Mouse (Mus musculus): ENCODE measurements around the gene Scarb1.
"Not testable (repeated sequence)": the region's sequence is repeated elsewhere in the genome, so short reads cannot be mapped to it uniquely, and the experiment has no call there.

The Scarb1 gene

DNA sequence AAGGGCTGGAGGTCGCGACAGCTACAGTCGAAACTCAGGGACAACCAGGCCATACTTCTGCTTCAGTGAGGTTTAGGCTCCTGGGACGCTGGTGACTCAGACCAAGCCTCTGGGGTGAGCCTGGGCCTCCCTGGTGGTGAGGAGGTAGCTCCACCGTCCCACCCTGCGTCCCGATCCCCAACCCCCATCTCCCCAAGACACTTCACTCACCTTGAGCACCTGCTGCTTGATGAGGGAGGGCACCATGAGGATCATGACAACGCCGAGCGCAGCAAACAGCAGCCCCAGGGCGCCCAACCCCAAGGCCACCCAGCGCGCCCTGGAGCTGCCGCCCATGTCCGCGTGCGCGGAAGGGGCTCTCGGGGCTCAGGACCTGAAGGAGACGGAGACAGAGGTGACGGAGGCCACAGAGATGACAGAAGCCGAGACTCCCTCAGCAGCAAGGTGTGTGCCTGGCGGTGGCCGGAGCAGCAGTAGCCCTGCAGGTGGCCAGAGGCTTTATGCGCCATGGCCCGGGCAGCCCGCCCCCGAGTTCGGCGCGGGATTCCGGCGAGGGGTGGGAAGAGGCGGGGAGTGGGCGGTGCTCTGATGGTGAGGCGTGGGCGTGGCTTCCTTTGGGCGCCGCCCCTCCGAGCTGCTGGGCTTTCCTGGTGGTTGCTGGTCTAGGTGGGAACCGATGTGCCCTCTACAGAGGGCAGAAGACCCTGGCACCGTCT is at the start of gene Scarb1:
Scarb1 (minus strand) TSS at position 548 of the 716 bp plus-strand sequence.
- peak; percentile 82 for DNase-seq (ENCODE audit: low read depth, low spot score)

DNA sequence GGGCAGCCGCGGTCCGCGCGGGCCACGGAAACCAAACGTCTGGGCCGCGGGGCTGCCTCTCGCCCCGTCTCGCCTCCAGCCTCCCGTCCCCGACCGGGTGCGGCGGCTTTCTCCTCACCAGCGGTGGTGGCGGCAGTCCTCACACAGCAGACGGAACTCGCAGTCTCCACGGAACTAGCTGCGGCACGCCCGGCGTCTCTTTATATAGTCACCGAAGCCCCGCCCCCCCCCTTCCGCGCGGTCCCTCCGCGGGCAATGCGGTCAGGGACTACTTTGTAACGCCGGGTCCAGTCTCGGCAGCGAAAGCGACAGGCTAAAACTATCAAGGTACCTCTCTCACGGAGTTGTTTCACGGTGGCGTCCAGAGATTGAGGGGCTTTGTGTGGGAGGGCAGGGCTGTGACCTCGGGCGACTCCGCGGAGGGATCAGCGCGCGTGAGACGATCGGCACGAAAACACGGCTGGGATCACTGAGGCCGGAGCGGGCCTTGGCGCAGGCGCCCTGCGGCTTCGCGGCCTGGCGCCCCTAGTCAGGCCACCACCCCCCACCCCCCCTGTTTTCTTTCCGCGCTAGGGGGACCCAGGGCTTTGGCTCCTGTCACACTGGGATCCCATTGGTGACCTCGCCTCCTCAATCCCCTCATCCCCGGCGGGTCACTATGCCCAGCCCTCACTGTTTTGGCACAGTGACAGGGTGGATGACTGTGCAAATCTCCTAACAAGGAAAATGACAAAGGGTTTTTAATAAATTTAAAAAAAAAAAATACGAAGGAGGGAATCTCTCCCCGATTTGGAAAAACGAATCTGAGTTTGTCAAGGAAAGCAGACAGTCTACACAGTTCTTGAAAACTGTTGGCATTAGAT is 48.9 kb upstream of the Scarb1 start, which contains the start of gene Ubc:
Ubc (minus strand) TSS at position 624 of the 863 bp plus-strand sequence.
- DNase-seq (ENCODE audit: low read depth, low spot score), result peak; percentile 94

DNA sequence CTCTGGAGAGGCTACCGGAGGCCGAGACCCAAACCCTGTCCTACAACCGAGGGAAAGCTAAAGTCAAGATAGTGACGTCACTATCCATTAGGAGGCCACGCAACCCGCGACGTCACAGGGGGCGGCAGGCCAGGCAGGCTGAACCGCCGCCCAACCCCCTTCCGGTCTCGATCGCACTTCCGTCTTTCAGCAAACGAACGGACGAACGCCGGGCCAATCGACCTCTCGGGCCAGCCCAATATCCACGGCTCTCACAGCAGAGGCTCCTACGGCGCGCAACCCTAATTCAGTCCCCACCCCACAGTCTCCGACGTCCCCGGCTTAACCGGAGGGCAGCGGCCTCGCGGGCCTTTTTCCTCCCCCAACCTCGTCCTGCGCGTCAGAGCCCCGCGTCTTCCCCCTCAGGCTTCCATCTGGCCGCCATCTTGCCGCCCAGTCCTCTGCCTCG is 48.3 kb upstream of the Scarb1 start, which contains the start of gene Gm10382:
Gm10382 (plus strand) TSS at position 192 of the 448 bp plus-strand sequence.
- DNase-seq (ENCODE audit: low read depth, low spot score), result peak; percentile 94

DNA sequence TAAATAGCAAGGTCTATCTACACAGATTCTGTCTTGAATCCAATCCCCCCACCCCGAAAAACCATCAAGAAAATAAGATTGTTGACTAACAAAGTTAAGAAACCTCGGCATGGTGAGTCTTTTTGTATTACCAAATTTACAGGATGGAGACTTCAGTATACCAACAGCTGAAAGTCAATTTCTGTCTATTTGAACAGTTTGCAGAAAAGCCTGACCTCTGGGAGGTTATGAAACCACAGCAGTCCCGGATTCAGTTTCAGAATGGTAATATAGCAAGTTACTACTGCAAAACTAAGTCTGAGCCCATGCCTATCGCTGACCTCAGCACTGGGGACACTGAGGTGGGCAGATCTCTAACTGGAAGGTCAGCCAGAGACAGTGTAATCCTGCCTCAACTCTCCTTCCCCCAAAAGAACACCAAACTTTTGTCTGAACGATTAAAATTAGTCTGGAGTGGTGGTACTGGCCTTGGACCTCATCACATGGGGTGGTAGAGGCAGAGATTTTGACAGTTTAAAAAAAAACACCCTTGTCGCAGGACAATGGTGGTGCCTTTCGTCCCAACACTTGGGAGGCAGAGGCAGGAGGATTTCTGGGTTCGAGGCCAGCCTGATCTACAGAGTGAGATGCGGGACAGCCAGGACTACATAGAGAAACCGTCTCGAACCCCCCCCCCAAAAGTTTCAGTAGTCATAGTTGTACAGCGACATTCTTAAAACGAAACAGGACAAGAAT is 47.6 kb upstream of the Scarb1 start:
- DNase-seq (ENCODE audit: low read depth, low spot score), result no peak

DNA sequence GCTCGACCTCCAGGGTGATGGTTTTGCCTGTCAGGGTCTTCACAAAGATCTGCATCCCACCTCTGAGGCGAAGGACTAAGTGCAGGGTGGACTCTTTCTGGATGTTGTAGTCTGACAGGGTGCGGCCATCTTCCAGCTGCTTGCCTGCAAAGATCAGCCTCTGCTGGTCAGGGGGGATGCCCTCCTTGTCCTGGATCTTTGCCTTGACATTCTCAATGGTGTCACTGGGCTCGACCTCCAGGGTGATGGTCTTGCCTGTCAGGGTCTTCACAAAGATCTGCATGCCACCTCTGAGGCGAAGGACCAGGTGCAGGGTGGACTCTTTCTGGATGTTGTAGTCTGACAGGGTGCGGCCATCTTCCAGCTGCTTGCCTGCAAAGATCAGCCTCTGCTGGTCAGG is 46.4 kb upstream of the Scarb1 start:
- DNase-seq (ENCODE audit: low read depth, low spot score), result not testable (repeated sequence)

DNA sequence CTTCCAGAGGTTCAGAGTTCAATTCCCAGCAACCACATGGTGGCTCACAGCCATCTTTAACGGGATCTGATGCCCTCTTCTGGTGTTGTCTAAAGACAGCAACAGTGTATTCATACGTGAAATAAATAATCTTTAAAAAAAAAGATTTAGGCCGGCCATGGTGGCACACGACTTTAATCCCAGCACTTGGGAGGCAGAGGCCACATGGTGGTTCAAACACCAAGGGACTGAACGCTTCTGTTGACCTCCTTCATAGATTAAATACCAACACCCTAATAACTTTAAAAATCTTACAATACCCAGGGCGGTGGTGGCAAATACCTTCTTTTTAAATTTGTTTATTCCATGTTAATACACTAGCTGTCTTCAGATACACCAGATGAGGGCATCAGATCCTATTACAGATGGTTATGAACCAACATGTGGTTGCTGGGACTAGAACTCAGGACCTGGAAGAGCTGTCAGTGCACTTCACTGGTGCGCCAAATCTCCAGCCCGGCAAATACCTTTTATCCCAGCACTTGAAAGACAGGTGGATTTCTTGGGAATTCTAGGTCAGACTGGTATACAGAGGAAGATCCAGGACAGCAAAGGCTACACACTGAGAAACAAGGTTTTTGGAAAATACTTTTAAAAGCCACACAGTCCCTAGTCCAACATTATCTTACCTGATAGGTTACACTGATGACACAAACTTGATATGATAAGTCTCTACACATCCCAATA is 44.5 kb upstream of the Scarb1 start:
- DNase-seq (ENCODE audit: low read depth, low spot score), result peak; percentile 46

DNA sequence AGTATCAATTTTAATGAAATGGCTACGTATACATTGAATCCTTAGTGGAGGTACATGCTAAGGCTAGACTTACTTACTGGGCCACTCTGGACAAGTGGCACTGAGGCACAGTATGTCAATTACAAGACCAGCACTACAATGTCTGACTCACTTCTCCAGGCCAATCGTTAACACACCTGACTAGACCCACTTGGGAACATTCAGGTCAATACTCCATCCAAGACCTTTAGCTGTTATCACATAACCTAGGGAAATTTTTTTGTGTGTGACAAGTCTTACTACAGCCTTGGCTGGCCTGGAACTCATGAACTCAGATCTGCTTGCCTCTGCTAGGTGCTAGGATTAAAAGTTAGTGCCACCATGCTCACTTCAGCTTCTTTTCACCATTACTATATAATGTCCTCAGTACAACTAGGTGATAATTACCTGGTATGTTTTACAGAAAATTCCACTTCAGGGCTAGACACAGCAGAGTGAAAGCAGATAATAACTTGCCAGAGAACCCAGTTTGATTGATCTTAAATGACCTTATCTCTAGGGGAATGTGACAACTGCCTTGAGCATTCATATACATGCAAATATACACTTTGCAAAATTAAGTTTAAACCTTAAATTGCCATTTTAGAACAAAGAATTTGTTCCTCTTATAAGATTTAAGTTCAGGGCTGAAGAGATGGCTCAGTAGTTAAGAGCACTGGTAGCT is 43.8 kb upstream of the Scarb1 start:
- DNase-seq (ENCODE audit: low read depth, low spot score), result peak; percentile 48

DNA sequence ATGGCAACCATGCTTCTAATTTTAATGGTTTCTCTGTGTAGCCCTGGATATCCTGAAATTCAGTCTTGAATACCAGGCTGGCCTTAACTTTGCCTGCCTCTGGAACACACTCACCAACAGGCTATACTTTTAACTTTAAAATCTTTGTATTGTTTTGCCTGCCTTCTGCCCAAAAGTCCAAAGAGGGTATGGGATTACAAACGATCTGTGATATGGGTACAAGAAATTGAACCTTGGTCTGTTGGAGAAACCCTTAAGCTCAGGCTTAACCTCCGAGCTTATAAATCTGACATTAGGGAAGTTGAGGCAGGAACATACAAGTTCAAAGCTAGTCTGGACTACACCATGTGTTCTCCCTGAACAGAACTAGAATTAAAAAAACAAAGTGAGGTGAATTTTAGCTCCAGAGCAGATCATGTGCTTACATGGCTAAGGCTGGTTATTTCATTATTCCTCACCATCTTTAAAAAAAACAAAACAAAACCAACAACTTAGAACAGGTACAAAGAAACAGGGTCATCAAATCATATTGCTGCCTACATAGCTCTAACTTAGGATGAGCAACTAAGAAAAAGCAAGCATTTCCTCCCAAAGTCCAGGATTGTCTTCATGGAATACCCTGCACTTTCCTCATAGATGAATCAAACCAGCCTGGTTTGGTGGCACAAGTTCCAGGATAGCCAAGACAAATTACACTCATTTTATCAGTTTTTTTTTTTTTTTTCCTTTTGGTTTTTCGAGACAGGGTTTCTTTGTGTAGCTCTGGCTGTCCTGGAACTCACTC is 42.9 kb upstream of the Scarb1 start:
- DNase-seq (ENCODE audit: low read depth, low spot score), result peak; percentile 26

DNA sequence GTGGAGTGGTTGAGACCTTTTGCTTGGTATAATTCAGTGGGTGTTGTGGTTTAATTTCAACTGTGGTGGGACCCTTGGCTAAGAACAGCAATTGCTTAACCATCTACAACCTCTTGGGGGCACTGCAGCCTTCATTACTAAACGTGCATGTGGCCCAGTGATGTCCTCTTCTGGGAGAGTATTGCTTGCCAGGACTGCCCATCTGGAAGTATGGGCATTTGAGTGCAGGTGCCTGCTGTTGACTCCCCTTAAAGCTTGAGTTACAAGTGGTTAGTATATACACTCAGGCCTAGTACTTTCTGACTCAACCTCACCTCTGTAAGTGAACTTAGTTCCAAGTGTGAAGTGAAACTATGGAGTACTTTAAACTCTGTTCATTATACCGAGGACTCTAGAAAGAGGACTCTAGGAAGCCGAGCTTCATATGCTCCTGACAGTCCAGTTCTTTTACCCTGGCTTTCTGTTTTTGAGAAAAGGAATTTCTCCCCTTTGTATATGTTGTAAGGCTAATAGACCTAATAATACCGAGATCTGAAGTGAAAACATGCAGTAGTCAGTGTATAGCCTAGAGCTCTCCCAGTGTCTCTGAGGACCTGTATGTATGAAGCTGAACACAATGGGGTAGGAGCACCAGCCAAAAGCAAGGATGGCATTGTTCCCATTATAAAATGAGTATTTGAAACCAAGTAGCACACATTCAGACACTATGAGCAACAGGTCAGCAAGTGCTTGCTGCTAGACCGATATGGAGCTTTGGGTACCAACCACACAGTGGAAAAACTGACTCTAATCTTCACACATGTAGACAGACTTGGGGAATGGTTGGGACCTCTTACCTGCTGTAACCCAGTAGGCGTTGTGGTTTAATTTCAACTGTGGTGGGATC is 42.0 kb upstream of the Scarb1 start:
- peak; percentile 71 for DNase-seq (ENCODE audit: low read depth, low spot score)

DNA sequence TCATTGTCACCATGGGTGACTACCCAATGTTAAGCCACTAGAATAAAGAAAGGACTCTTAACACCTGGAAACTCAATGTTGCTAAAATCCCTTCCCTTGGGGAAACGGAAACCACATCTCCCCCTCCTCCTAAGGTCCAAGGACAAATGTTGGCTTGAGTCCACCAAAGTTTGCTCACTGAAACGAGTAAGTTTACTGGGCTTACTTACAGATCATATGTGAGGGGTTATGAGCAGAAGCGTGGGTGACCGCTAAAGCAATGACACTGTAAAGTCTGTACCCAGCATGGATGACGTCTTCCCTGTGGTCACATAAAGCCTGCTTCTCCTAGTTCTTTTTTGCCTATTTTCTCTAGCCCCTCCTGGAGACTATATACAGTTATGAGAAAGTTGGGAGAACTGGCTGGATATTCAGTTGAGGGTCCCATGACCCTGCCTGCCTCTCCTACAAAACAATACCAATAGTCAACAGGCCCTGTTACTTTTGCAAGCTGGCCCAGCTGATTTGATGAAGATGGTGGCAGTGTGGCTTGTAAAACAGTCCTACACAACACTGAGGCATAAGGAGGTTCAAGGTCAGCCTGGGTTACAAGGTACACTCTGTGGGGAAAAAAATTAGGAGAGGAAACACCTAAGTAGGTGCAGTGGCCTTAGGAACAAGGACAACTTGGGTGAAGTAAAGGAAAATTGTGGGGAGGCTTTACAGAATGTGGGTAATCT is 41.2 kb upstream of the Scarb1 start:
- DNase-seq (ENCODE audit: low read depth, low spot score), result no peak

DNA sequence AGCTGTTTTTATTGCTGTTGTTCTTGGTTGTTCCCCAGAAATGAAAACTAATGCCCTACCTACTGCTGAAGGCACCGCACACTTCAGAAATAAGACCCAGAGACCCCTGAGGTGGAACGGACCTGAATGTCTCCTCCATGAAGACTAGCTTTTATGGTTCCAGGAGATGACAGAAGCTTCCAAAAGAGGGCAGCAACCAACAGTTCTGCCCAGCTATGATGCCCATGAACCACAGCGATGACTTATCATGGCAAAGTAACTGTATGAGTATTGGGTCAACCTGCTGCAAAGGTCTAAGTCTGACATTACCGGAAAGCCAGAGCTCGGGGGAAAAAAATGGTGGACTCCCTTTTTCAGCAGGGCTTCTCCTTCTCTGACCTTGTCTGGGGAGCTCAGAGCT is 38.0 kb upstream of the Scarb1 start:
- no peak for DNase-seq (ENCODE audit: low read depth, low spot score)

DNA sequence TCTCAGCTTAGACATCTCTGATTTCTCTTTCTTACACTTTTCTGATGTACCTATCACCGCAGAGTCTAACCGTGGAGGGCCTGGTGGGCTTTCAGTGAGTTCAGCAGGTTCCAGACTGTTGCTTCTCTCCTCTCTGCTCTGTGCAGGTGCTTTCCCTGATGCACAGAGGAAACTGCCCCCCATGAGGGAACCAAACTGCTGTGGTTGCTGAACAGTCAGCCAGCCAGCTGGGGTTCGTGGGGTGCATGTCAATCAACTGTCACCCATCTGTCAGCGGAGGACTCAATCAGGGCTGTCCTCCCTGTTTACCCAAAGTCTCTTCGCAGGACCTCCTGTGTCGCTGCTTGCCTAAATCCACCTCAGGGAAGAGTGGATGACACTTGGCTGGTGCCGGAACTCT is 36.3 kb upstream of the Scarb1 start:
- DNase-seq (ENCODE audit: low read depth, low spot score), result no peak

DNA sequence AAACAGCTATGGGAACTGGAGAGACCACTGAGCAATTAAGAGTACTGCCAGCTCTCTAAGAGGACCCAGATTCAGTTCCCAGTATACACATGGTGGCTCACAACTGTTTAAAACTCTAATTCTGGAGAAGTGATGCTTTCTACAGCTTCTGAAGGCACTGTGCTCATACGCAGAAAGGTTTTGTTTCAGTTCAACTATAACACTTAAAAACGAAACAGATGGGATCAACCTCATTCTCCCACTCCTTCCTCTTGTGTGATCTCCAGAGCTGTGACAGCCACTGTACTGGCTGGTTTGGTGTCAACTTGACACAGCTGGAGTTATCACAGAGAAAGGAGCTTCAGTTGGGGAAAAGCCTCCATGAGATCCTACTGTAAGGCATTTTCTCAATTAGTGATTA is 35.0 kb upstream of the Scarb1 start:
- DNase-seq (ENCODE audit: low read depth, low spot score), result peak; percentile 28

DNA sequence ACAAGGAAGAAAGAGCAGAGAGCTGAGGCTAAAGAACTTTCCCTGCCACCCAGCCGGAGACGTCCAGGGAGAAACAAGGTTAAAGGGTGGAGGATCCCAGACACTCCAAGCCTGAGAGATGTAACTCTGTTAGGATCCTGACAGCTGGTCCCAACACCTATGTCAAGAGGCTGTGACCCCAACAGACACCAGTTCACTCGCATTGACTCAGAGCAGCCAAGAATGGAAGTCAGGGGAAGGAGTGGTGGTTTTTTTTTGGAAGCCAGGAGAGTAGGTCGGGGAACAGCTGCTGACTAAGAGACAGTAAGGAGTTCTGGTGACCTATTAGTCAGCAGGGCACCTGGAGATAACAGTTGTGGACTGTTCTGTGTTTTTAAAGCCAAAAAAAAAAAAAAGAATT is 31.1 kb upstream of the Scarb1 start:
- no peak for DNase-seq (ENCODE audit: low read depth, low spot score)

DNA sequence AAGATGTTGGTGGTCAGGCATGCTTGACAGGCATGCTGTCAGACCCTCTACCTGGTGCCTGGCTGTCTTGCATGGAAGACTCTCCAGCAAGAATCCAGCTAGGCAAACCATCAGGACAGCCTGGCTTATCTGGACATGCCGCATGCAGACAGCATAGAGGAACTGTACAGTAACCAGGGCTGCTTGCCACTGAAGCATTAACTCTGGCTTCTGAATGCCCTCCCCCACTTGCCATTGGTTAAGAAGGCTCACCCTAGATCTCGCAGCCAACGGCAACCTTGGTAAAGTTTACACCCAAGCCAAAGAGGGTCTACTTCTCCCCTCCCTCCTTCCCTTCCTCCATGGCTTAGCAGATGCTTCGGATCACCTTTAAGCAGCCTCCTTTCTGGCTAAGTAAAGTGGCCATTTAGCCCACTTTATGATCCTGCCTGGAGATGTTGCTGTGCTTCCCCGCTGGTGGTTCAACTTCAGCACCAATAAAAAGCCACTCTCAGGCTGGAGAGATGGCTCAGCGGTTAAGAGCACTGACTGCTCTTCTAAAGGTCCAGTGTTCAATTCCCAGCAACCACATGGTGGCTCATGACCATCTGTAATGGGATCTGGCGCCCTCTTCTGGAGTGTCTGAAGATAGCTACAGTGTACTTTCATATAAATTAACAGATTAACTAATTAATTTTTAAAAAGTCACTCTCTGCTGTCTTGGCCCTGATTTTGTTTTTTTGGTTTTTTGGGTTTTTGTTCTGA is 30.2 kb upstream of the Scarb1 start:
- DNase-seq (ENCODE audit: low read depth, low spot score), result no peak

DNA sequence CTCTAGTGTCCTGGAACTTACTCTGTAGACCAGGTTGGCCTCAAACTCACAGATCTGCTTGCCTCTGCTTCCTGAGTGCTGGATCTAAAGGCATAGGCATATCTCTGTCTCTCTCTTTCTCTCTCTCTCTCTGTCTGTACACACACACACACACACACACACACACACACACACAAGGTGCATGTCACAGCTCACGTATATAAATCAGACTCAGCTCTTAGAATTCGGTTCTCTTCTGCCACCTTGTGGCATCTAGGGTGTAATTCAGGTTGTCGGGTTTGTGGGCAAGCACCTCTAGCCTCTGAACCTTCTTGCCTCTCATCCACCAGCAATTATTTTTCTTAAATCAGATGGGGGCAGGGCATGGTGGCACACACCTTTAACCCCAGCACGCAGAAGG is 27.7 kb upstream of the Scarb1 start:
- DNase-seq (ENCODE audit: low read depth, low spot score), result peak; percentile 84

DNA sequence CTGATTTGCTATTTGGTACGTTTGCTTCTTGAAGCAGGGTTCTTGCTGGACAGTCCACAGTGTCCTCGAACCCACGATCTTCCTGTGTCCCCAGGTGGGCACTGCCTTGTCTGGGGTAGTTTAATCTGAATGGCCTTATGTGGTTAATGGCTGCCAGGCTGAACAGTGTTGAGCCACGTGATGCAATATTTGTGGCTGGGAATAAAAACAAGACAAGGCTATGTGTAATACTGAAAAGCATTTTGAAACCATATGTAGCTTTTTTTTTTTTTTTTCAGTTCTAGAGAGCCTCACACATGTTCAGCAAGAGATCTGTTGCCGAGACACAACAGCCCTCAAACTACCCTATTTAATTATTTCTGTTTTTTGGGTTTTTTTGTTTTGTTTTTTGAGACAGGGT is 27.3 kb upstream of the Scarb1 start:
- no peak for DNase-seq (ENCODE audit: low read depth, low spot score)

Measured in CD4-positive helper T cell, adult 2 months (primary cell).